Mouse (Mus musculus): ENCODE measurements at regions not wholly inside any gene's neighbourhood (a gene's known extent, or its start where the extent isn't known, plus 50 kb on each side); places are given as distances from the start of the nearest gene placed in this dataset.
A peak's percentile ranks its signal among the peaks of the same experiment; 100 is the strongest.

- peaks cover 10% of the 10 kb centered on the region for H3K4me1 ChIP-seq (ENCODE audit: control insufficient read depth, insufficient read depth, low read length)
- H3K4me3 ChIP-seq (ENCODE audit: insufficient read depth, low read length), result no peak overlapping the region
- TF ChIP-seq POLR2A (IDR thresholded peaks at IDR 0.05; ENCODE audit: borderline replicate concordance, low read depth, low read length) (no peak), CTCF (IDR thresholded peaks at IDR 0.05; ENCODE audit: low read depth, low read length) (no peak)
- no peak overlapping the region for H3K27ac ChIP-seq (ENCODE audit: insufficient read depth, low read depth, low read length)
These were observed 72.2 kb upstream of the Raph1 start for GRCm38 (mm10) chr1:60639059-60639458.

GRCm38 (mm10) chr1:60636802-60637452 is 70.0 kb upstream of the Raph1 start:
- TF ChIP-seq CTCF (IDR thresholded peaks at IDR 0.05; ENCODE audit: low read depth, low read length) (no peak), POLR2A (IDR thresholded peaks at IDR 0.05; ENCODE audit: borderline replicate concordance, low read depth, low read length) (no peak)
- no peak overlapping the region for H3K4me3 ChIP-seq (ENCODE audit: insufficient read depth, low read length)
- peaks cover 7% of the 10 kb centered on the region for H3K4me1 ChIP-seq (ENCODE audit: control insufficient read depth, insufficient read depth, low read length)
- H3K27ac ChIP-seq (ENCODE audit: insufficient read depth, low read depth, low read length), result no peak overlapping the region

GRCm38 (mm10) chr1:60627786-60628453 is 61.0 kb upstream of the Raph1 start:
- peak overlapping the region; percentile 99 for H3K27ac ChIP-seq (ENCODE audit: insufficient read depth, low read depth, low read length)
- TF ChIP-seq POLR2A (IDR thresholded peaks at IDR 0.05; ENCODE audit: borderline replicate concordance, low read depth, low read length), result no peak
- TF ChIP-seq CTCF (IDR thresholded peaks at IDR 0.05; ENCODE audit: low read depth, low read length), result no peak
- peak overlapping the region; percentile 5; the same call in 1 of the 2 replicates for H3K4me3 ChIP-seq (ENCODE audit: insufficient read depth, low read length)
- H3K4me1 ChIP-seq (ENCODE audit: control insufficient read depth, insufficient read depth, low read length), result peaks cover 46% of the 10 kb centered on the region

GRCm38 (mm10) chr1:60627367-60627766 is 60.5 kb upstream of the Raph1 start:
- Histone ChIP-seq H3K27ac (ENCODE audit: insufficient read depth, low read depth, low read length) (peak overlapping the region; percentile 99), H3K4me3 (ENCODE audit: insufficient read depth, low read length) (0 out of 2 replicates have a peak overlapping the region, but pooled peaks have one; percentile 8), H3K4me1 (ENCODE audit: control insufficient read depth, insufficient read depth, low read length) (peaks cover 50% of the 10 kb centered on the region)
- no peak for TF ChIP-seq POLR2A (IDR thresholded peaks at IDR 0.05; ENCODE audit: borderline replicate concordance, low read depth, low read length)

GRCm38 (mm10) chr1:60625698-60626486 is 59.0 kb upstream of the Raph1 start:
- Histone ChIP-seq H3K4me3 (ENCODE audit: insufficient read depth, low read length) (no peak overlapping the region), H3K27ac (ENCODE audit: insufficient read depth, low read depth, low read length) (peak overlapping the region; percentile 99), H3K4me1 (ENCODE audit: control insufficient read depth, insufficient read depth, low read length) (peaks cover 61% of the 10 kb centered on the region)
- TF ChIP-seq CTCF (IDR thresholded peaks at IDR 0.05; ENCODE audit: low read depth, low read length) (no peak), POLR2A (IDR thresholded peaks at IDR 0.05; ENCODE audit: borderline replicate concordance, low read depth, low read length) (no peak)

GRCm38 (mm10) chr1:60624231-60624630 is 57.3 kb upstream of the Raph1 start:
- Histone ChIP-seq H3K27ac (ENCODE audit: insufficient read depth, low read depth, low read length) (no peak overlapping the region), H3K4me3 (ENCODE audit: insufficient read depth, low read length) (no peak overlapping the region), H3K4me1 (ENCODE audit: control insufficient read depth, insufficient read depth, low read length) (peaks cover 54% of the 10 kb centered on the region)
- TF ChIP-seq POLR2A (IDR thresholded peaks at IDR 0.05; ENCODE audit: borderline replicate concordance, low read depth, low read length) (no peak), CTCF (IDR thresholded peaks at IDR 0.05; ENCODE audit: low read depth, low read length) (no peak)

GRCm38 (mm10) chr1:60623440-60624016 is 56.6 kb upstream of the Raph1 start:
- TF ChIP-seq POLR2A (IDR thresholded peaks at IDR 0.05; ENCODE audit: borderline replicate concordance, low read depth, low read length), result no peak
- TF ChIP-seq CTCF (IDR thresholded peaks at IDR 0.05; ENCODE audit: low read depth, low read length), result no peak
- no peak overlapping the region for H3K27ac ChIP-seq (ENCODE audit: insufficient read depth, low read depth, low read length)
- no peak overlapping the region for H3K4me3 ChIP-seq (ENCODE audit: insufficient read depth, low read length)
- peaks cover 49% of the 10 kb centered on the region for H3K4me1 ChIP-seq (ENCODE audit: control insufficient read depth, insufficient read depth, low read length)

GRCm38 (mm10) chr1:60621770-60622169 is 54.9 kb upstream of the Raph1 start:
- no peak overlapping the region for H3K4me3 ChIP-seq (ENCODE audit: insufficient read depth, low read length)
- no peak overlapping the region for H3K27ac ChIP-seq (ENCODE audit: insufficient read depth, low read depth, low read length)
- TF ChIP-seq CTCF (IDR thresholded peaks at IDR 0.05; ENCODE audit: low read depth, low read length), result no peak
- no peak for TF ChIP-seq POLR2A (IDR thresholded peaks at IDR 0.05; ENCODE audit: borderline replicate concordance, low read depth, low read length)
- H3K4me1 ChIP-seq (ENCODE audit: control insufficient read depth, insufficient read depth, low read length), result peaks cover 40% of the 10 kb centered on the region

GRCm38 (mm10) chr1:60621064-60621726 is 54.3 kb upstream of the Raph1 start:
- no peak for TF ChIP-seq CTCF (IDR thresholded peaks at IDR 0.05; ENCODE audit: low read depth, low read length)
- no peak for TF ChIP-seq POLR2A (IDR thresholded peaks at IDR 0.05; ENCODE audit: borderline replicate concordance, low read depth, low read length)
- Histone ChIP-seq H3K4me1 (ENCODE audit: control insufficient read depth, insufficient read depth, low read length) (peaks cover 37% of the 10 kb centered on the region), H3K4me3 (ENCODE audit: insufficient read depth, low read length) (no peak overlapping the region), H3K27ac (ENCODE audit: insufficient read depth, low read depth, low read length) (no peak overlapping the region)

Data from bone marrow macrophage, adult 2 months (primary cell).